Mouse (Mus musculus) liver, embryonic 13.5 days (tissue): ENCODE measurements around the gene Pacrg. TPM values are rescaled to one million over a fixed set of nuclear protein-coding genes. Genes with fewer than 3 reads are reported as not detected.

Experiments used
- ATAC-seq: fragments of 200-750 bp; cut with Nextera tagmentation; 2 replicates; pipeline ENCODE4 v1.8.0; 2017; ENCODE audit warnings: low read depth, mild to moderate bottlenecking, moderate number of reproducible peaks, moderate library complexity
- DNase-seq: peaks from one replicate; pipeline ENCODE4 v3.0.0; 2022
- H3K27ac ChIP-seq: fragments of 300-500 bp; sonication (generic); 2 replicates; pipeline ENCODE4 v1.5.1; 2015; ENCODE audit warnings: moderate library complexity, mild to moderate bottlenecking, inconsistent platforms
- H3K27me3 ChIP-seq: fragments of 300-500 bp; sonication (generic); 2 replicates; pipeline ENCODE4 v1.6.1; 2015; ENCODE audit warnings: mild to moderate bottlenecking, inconsistent platforms
- H3K36me3 ChIP-seq: fragments of 300-500 bp; sonication (generic); 2 replicates; pipeline ENCODE4 v1.6.1; 2015; ENCODE audit warnings: mild to moderate bottlenecking, inconsistent platforms
- H3K4me1 ChIP-seq: fragments of 300-500 bp; sonication (generic); replicated peaks from 2 replicates; pipeline ENCODE4 v1.6.1; 2015; ENCODE audit warnings: inconsistent platforms
- H3K4me2 ChIP-seq: fragments of 300-500 bp; sonication (generic); 2 replicates; pipeline ENCODE4 v1.6.1; 2015; ENCODE audit warnings: inconsistent platforms, mild to moderate bottlenecking, moderate library complexity
- H3K4me3 ChIP-seq: fragments of 300-500 bp; sonication (generic); replicated peaks from 2 replicates; pipeline ENCODE4 v1.5.1; 2015; ENCODE audit warnings: mild to moderate bottlenecking, inconsistent platforms
- H3K9ac ChIP-seq: fragments of 300-500 bp; sonication (generic); 2 replicates; pipeline ENCODE4 v1.6.1; 2015; ENCODE audit warnings: mild to moderate bottlenecking, inconsistent platforms
- H3K9me3 ChIP-seq: fragments of 300-500 bp; sonication (generic); replicated peaks from 2 replicates; pipeline ENCODE4 v1.6.1; 2016; ENCODE audit warnings: inconsistent platforms
- WGBS: fragments of 180-500 bp; shearing (Covaris S2); methylation state at CpG from one replicate; pipeline ENCODE4 v1.1.7; 2015; ENCODE audit not compliant: insufficient replicate concordance; 5-methylcytosine and 5-hydroxymethylcytosine counted together
- polyA plus RNA-seq: library from polyadenylated mRNA; unstranded; fragments of >200 nt; fragmentation: Nextera tagmentation; extraction: Ambion mirVana; gene quantifications from 2 replicates; pipeline ENCODE4 v1.2.1, GENCODE M21; 2015

Pacrg gene
- polyA plus RNA-seq, 1 experiment from 2014 or later, result 0.07 TPM

- DNase-seq, result no peak
- Histone ChIP-seq H3K4me2 (no peak overlapping the region), H3K36me3 (no peaks in the 10 kb centered on the region), H3K9me3 (no peaks in the 10 kb centered on the region), H3K27me3 (no peaks in the 10 kb centered on the region), H3K27ac (no peak overlapping the region), H3K4me1 (no peaks in the 10 kb centered on the region), H3K9ac (no peak overlapping the region), H3K4me3 (no peak overlapping the region)
- 53% methylated on average over 4 of the region's 4 CpGs for WGBS
- ATAC-seq, result no peak
These were observed 267.7 kb downstream of the Pacrg start for GRCm38 (mm10) chr17:10572436-10572835.

GRCm38 (mm10) chr17:10569270-10569669 is 270.8 kb downstream of the Pacrg start:
- 72% methylated on average over 10 of the region's 10 CpGs for WGBS

GRCm38 (mm10) chr17:10567411-10567810 is 272.7 kb downstream of the Pacrg start:
- no peak overlapping the region for H3K27ac ChIP-seq
- no peaks in the 10 kb centered on the region for H3K27me3 ChIP-seq
- H3K9ac ChIP-seq, result no peak overlapping the region
- ATAC-seq (no peak), DNase-seq (no peak)
- 72% methylated on average over 3 of the region's 3 CpGs for WGBS
- H3K4me2 ChIP-seq, result no peak overlapping the region
- H3K36me3 ChIP-seq, result no peaks in the 10 kb centered on the region
- no peaks in the 10 kb centered on the region for H3K9me3 ChIP-seq
- H3K4me3 ChIP-seq, result no peak overlapping the region
- H3K4me1 ChIP-seq, result no peaks in the 10 kb centered on the region

More at GRCm38 (mm10) chr17:10569270-10569669, 270.8 kb downstream of the Pacrg start:
- H3K4me3 ChIP-seq, result no peak overlapping the region
- DNase-seq (no peak), ATAC-seq (no peak)
- no peaks in the 10 kb centered on the region for H3K27me3 ChIP-seq
- no peak overlapping the region for H3K27ac ChIP-seq
- H3K9ac ChIP-seq, result no peak overlapping the region
- H3K4me2 ChIP-seq, result no peak overlapping the region
- no peaks in the 10 kb centered on the region for H3K9me3 ChIP-seq
- H3K36me3 ChIP-seq, result no peaks in the 10 kb centered on the region
- H3K4me1 ChIP-seq, result no peaks in the 10 kb centered on the region

- H3K4me2 ChIP-seq, result no peak overlapping the region
- H3K4me1 ChIP-seq, result no peaks in the 10 kb centered on the region
- no peak for DNase-seq
- H3K27me3 ChIP-seq, result no peaks in the 10 kb centered on the region
- 68% methylated on average over 5 of the region's 5 CpGs for WGBS
- H3K9ac ChIP-seq, result no peak overlapping the region
- H3K36me3 ChIP-seq, result no peaks in the 10 kb centered on the region
- ATAC-seq, result no peak
- H3K9me3 ChIP-seq, result no peaks in the 10 kb centered on the region
- H3K27ac ChIP-seq, result no peak overlapping the region
- no peak overlapping the region for H3K4me3 ChIP-seq
These were observed 275.9 kb downstream of the Pacrg start for GRCm38 (mm10) chr17:10564191-10564590.

- 68% methylated on average over 7 of the region's 7 CpGs for WGBS
- no peaks in the 10 kb centered on the region for H3K4me1 ChIP-seq
- H3K9me3 ChIP-seq, result no peaks in the 10 kb centered on the region
- no peak overlapping the region for H3K4me2 ChIP-seq
- H3K4me3 ChIP-seq, result no peak overlapping the region
- DNase-seq (no peak), ATAC-seq (no peak)
- no peak overlapping the region for H3K27ac ChIP-seq
- H3K36me3 ChIP-seq, result no peaks in the 10 kb centered on the region
- no peak overlapping the region for H3K9ac ChIP-seq
- H3K27me3 ChIP-seq, result no peaks in the 10 kb centered on the region
These were observed 277.2 kb downstream of the Pacrg start for GRCm38 (mm10) chr17:10562871-10563270.

GRCm38 (mm10) chr17:10560053-10560452 is 280.1 kb downstream of the Pacrg start:
- Histone ChIP-seq H3K4me3 (no peak overlapping the region), H3K9ac (no peak overlapping the region), H3K36me3 (no peaks in the 10 kb centered on the region), H3K4me1 (peaks cover 5% of the 10 kb centered on the region; the same call in 1 of the 2 replicates), H3K4me2 (no peak overlapping the region), H3K27me3 (no peaks in the 10 kb centered on the region), H3K9me3 (no peaks in the 10 kb centered on the region), H3K27ac (no peak overlapping the region)
- DNase-seq, result no peak
- WGBS, result 78% methylated on average over 3 of the region's 3 CpGs
- ATAC-seq, result no peak

GRCm38 (mm10) chr17:10558671-10559070 is 281.4 kb downstream of the Pacrg start:
- Histone ChIP-seq H3K36me3 (no peaks in the 10 kb centered on the region), H3K27me3 (no peaks in the 10 kb centered on the region), H3K4me1 (peaks cover 5% of the 10 kb centered on the region; the same call in 1 of the 2 replicates), H3K27ac (no peak overlapping the region), H3K9me3 (no peaks in the 10 kb centered on the region), H3K4me2 (no peak overlapping the region), H3K9ac (no peak overlapping the region), H3K4me3 (no peak overlapping the region)
- DNase-seq (no peak), ATAC-seq (no peak)
- 20% methylated on average over 8 of the region's 8 CpGs for WGBS

GRCm38 (mm10) chr17:10552295-10553056 is 287.6 kb downstream of the Pacrg start:
- ATAC-seq, result no peak
- Histone ChIP-seq H3K9ac (no peak overlapping the region), H3K4me1 (peaks cover 5% of the 10 kb centered on the region; the same call in 1 of the 2 replicates), H3K36me3 (no peaks in the 10 kb centered on the region), H3K27ac (no peak overlapping the region), H3K4me3 (no peak overlapping the region), H3K9me3 (no peaks in the 10 kb centered on the region), H3K4me2 (no peak overlapping the region), H3K27me3 (no peaks in the 10 kb centered on the region)
- WGBS, result 69% methylated on average over 16 of the region's 16 CpGs
- no peak for DNase-seq

- Histone ChIP-seq H3K4me2 (no peak overlapping the region), H3K9ac (no peak overlapping the region), H3K4me1 (peaks cover 5% of the 10 kb centered on the region; the same call in 1 of the 2 replicates), H3K4me3 (no peak overlapping the region), H3K36me3 (no peaks in the 10 kb centered on the region), H3K9me3 (no peaks in the 10 kb centered on the region), H3K27ac (no peak overlapping the region), H3K27me3 (no peaks in the 10 kb centered on the region)
- ATAC-seq (no peak), DNase-seq (no peak)
- 68% methylated on average over 15 of the region's 15 CpGs for WGBS
These were observed 289.2 kb downstream of the Pacrg start for GRCm38 (mm10) chr17:10550781-10551520.

GRCm38 (mm10) chr17:10549825-10550224 is 290.3 kb downstream of the Pacrg start:
- ATAC-seq (no peak), DNase-seq (no peak)
- H3K36me3 ChIP-seq, result no peaks in the 10 kb centered on the region
- H3K27ac ChIP-seq, result no peak overlapping the region
- no peaks in the 10 kb centered on the region for H3K9me3 ChIP-seq
- no peaks in the 10 kb centered on the region for H3K27me3 ChIP-seq
- H3K4me3 ChIP-seq, result no peak overlapping the region
- WGBS, result 48% methylated on average over 3 of the region's 3 CpGs
- H3K4me2 ChIP-seq, result no peak overlapping the region
- H3K9ac ChIP-seq, result no peak overlapping the region
- no peaks in the 10 kb centered on the region for H3K4me1 ChIP-seq

- H3K36me3 ChIP-seq, result no peaks in the 10 kb centered on the region
- WGBS, result 61% methylated on average over 4 of the region's 4 CpGs
- H3K9ac ChIP-seq, result no peak overlapping the region
- H3K27ac ChIP-seq, result no peak overlapping the region
- ATAC-seq (no peak), DNase-seq (no peak)
- H3K4me1 ChIP-seq, result no peaks in the 10 kb centered on the region
- H3K4me2 ChIP-seq, result no peak overlapping the region
- no peaks in the 10 kb centered on the region for H3K9me3 ChIP-seq
- H3K27me3 ChIP-seq, result no peaks in the 10 kb centered on the region
- H3K4me3 ChIP-seq, result no peak overlapping the region
These were observed 291.1 kb downstream of the Pacrg start for GRCm38 (mm10) chr17:10548969-10549368.
